Mouse (Mus musculus): Measurements from ENCODE around the gene Slc38a4. TPM values are rescaled to one million over a fixed set of nuclear protein-coding genes. Genes with fewer than 3 reads are reported as not detected.

The Slc38a4 gene
- polyA plus RNA-seq, 1 experiment from 2014 or later = 53.5 TPM

GRCm38 (mm10) chr15:97017195-97017594 is 38.6 kb downstream of the Slc38a4 start:
- no peak overlapping the region for H3K9ac ChIP-seq (ENCODE audit: low read length)
- H3K4me1 ChIP-seq (ENCODE audit: control insufficient read depth, insufficient read depth, low read length) = no peaks in the 10 kb centered on the region
- no peak for DNase-seq (ENCODE audit: low spot score)
- WGBS = 90% methylated on average over 9 of the region's 9 CpGs
- no peak for ATAC-seq (ENCODE audit: insufficient read depth, low FRiP score, low TSS enrichment)
- H3K9me3 ChIP-seq (ENCODE audit: control insufficient read depth, low read length) = no peaks in the 10 kb centered on the region
- no peaks in the 10 kb centered on the region for H3K27me3 ChIP-seq (ENCODE audit: control insufficient read depth, insufficient read depth, low read length)
- H3K4me3 ChIP-seq (ENCODE audit: low read depth, low read length) = no peak overlapping the region
- no peak overlapping the region for H3K4me2 ChIP-seq (ENCODE audit: low read depth)
- H3K27ac ChIP-seq (ENCODE audit: low read depth, low read length) = no peak overlapping the region
- H3K36me3 ChIP-seq (ENCODE audit: control insufficient read depth, insufficient read depth, low read length) = no peaks in the 10 kb centered on the region

- H3K36me3 ChIP-seq (ENCODE audit: control insufficient read depth, insufficient read depth, low read length) = no peaks in the 10 kb centered on the region
- 93% methylated on average over 12 of the region's 12 CpGs for WGBS
- DNase-seq (ENCODE audit: low spot score) = no peak
- H3K27ac ChIP-seq (ENCODE audit: low read depth, low read length) = no peak overlapping the region
- ATAC-seq (ENCODE audit: insufficient read depth, low FRiP score, low TSS enrichment) = no peak
- H3K9ac ChIP-seq (ENCODE audit: low read length) = no peak overlapping the region
- H3K4me2 ChIP-seq (ENCODE audit: low read depth) = no peak overlapping the region
- H3K27me3 ChIP-seq (ENCODE audit: control insufficient read depth, insufficient read depth, low read length) = no peaks in the 10 kb centered on the region
- H3K9me3 ChIP-seq (ENCODE audit: control insufficient read depth, low read length) = no peaks in the 10 kb centered on the region
- H3K4me1 ChIP-seq (ENCODE audit: control insufficient read depth, insufficient read depth, low read length) = no peaks in the 10 kb centered on the region
- H3K4me3 ChIP-seq (ENCODE audit: low read depth, low read length) = no peak overlapping the region
Observed at GRCm38 (mm10) chr15:97015036-97015596, 40.6 kb downstream of the Slc38a4 start.

- H3K27ac ChIP-seq (ENCODE audit: low read depth, low read length) = no peak overlapping the region
- no peaks in the 10 kb centered on the region for H3K36me3 ChIP-seq (ENCODE audit: control insufficient read depth, insufficient read depth, low read length)
- no peak for ATAC-seq (ENCODE audit: insufficient read depth, low FRiP score, low TSS enrichment)
- DNase-seq (ENCODE audit: low spot score) = no peak
- H3K4me1 ChIP-seq (ENCODE audit: control insufficient read depth, insufficient read depth, low read length) = no peaks in the 10 kb centered on the region
- H3K9me3 ChIP-seq (ENCODE audit: control insufficient read depth, low read length) = no peaks in the 10 kb centered on the region
- H3K4me3 ChIP-seq (ENCODE audit: low read depth, low read length) = no peak overlapping the region
- 90% methylated on average over 14 of the region's 14 CpGs for WGBS
- no peaks in the 10 kb centered on the region for H3K27me3 ChIP-seq (ENCODE audit: control insufficient read depth, insufficient read depth, low read length)
- H3K9ac ChIP-seq (ENCODE audit: low read length) = no peak overlapping the region
- H3K4me2 ChIP-seq (ENCODE audit: low read depth) = no peak overlapping the region
Observed at GRCm38 (mm10) chr15:97011599-97012372, 44.0 kb downstream of the Slc38a4 start.

GRCm38 (mm10) chr15:97009271-97009670 is 46.5 kb downstream of the Slc38a4 start:
- 94% methylated on average over 3 of the region's 3 CpGs for WGBS
- no peak overlapping the region for H3K4me3 ChIP-seq (ENCODE audit: low read depth, low read length)
- H3K27ac ChIP-seq (ENCODE audit: low read depth, low read length) = no peak overlapping the region
- H3K27me3 ChIP-seq (ENCODE audit: control insufficient read depth, insufficient read depth, low read length) = no peaks in the 10 kb centered on the region
- H3K9me3 ChIP-seq (ENCODE audit: control insufficient read depth, low read length) = no peaks in the 10 kb centered on the region
- DNase-seq (ENCODE audit: low spot score) (no peak), ATAC-seq (ENCODE audit: insufficient read depth, low FRiP score, low TSS enrichment) (no peak)
- no peaks in the 10 kb centered on the region for H3K4me1 ChIP-seq (ENCODE audit: control insufficient read depth, insufficient read depth, low read length)
- no peaks in the 10 kb centered on the region for H3K36me3 ChIP-seq (ENCODE audit: control insufficient read depth, insufficient read depth, low read length)
- H3K4me2 ChIP-seq (ENCODE audit: low read depth) = no peak overlapping the region
- no peak overlapping the region for H3K9ac ChIP-seq (ENCODE audit: low read length)

- no peak for DNase-seq (ENCODE audit: low spot score)
- 88% methylated on average over 15 of the region's 15 CpGs for WGBS
- H3K27me3 ChIP-seq (ENCODE audit: control insufficient read depth, insufficient read depth, low read length) = no peaks in the 10 kb centered on the region
- no peaks in the 10 kb centered on the region for H3K9me3 ChIP-seq (ENCODE audit: control insufficient read depth, low read length)
- no peaks in the 10 kb centered on the region for H3K4me1 ChIP-seq (ENCODE audit: control insufficient read depth, insufficient read depth, low read length)
- no peak overlapping the region for H3K4me3 ChIP-seq (ENCODE audit: low read depth, low read length)
- H3K36me3 ChIP-seq (ENCODE audit: control insufficient read depth, insufficient read depth, low read length) = no peaks in the 10 kb centered on the region
- no peak overlapping the region for H3K9ac ChIP-seq (ENCODE audit: low read length)
- no peak overlapping the region for H3K27ac ChIP-seq (ENCODE audit: low read depth, low read length)
- H3K4me2 ChIP-seq (ENCODE audit: low read depth) = no peak overlapping the region
- ATAC-seq (ENCODE audit: insufficient read depth, low FRiP score, low TSS enrichment) = no peak
Observed at GRCm38 (mm10) chr15:97005631-97006234, 50.0 kb downstream of the Slc38a4 start.

GRCm38 (mm10) chr15:97004525-97004867 is 51.3 kb downstream of the Slc38a4 start:
- no peak overlapping the region for H3K27ac ChIP-seq (ENCODE audit: low read depth, low read length)
- no peak overlapping the region for H3K4me3 ChIP-seq (ENCODE audit: low read depth, low read length)
- WGBS = 89% methylated on average over 7 of the region's 7 CpGs
- no peak for ATAC-seq (ENCODE audit: insufficient read depth, low FRiP score, low TSS enrichment)
- H3K4me2 ChIP-seq (ENCODE audit: low read depth) = no peak overlapping the region
- H3K9ac ChIP-seq (ENCODE audit: low read length) = no peak overlapping the region
- no peaks in the 10 kb centered on the region for H3K9me3 ChIP-seq (ENCODE audit: control insufficient read depth, low read length)
- no peaks in the 10 kb centered on the region for H3K27me3 ChIP-seq (ENCODE audit: control insufficient read depth, insufficient read depth, low read length)
- no peaks in the 10 kb centered on the region for H3K4me1 ChIP-seq (ENCODE audit: control insufficient read depth, insufficient read depth, low read length)
- H3K36me3 ChIP-seq (ENCODE audit: control insufficient read depth, insufficient read depth, low read length) = no peaks in the 10 kb centered on the region
- DNase-seq (ENCODE audit: low spot score) = no peak

- 75% methylated on average over 10 of the region's 10 CpGs for WGBS
- peak; percentile 25 for DNase-seq (ENCODE audit: low spot score)
Observed at GRCm38 (mm10) chr15:97003851-97004524, 51.8 kb downstream of the Slc38a4 start.

GRCm38 (mm10) chr15:97003186-97003585 is 52.6 kb downstream of the Slc38a4 start:
- DNase-seq (ENCODE audit: low spot score) (no peak), ATAC-seq (ENCODE audit: insufficient read depth, low FRiP score, low TSS enrichment) (no peak)
- no peak overlapping the region for H3K27ac ChIP-seq (ENCODE audit: low read depth, low read length)
- no peak overlapping the region; the same call in 1 of the 2 replicates for H3K4me2 ChIP-seq (ENCODE audit: low read depth)
- H3K4me1 ChIP-seq (ENCODE audit: control insufficient read depth, insufficient read depth, low read length) = no peaks in the 10 kb centered on the region
- H3K36me3 ChIP-seq (ENCODE audit: control insufficient read depth, insufficient read depth, low read length) = no peaks in the 10 kb centered on the region
- WGBS = 73% methylated on average over 6 of the region's 6 CpGs
- no peak overlapping the region for H3K9ac ChIP-seq (ENCODE audit: low read length)
- no peaks in the 10 kb centered on the region for H3K9me3 ChIP-seq (ENCODE audit: control insufficient read depth, low read length)
- H3K4me3 ChIP-seq (ENCODE audit: low read depth, low read length) = no peak overlapping the region
- H3K27me3 ChIP-seq (ENCODE audit: control insufficient read depth, insufficient read depth, low read length) = no peaks in the 10 kb centered on the region

More at GRCm38 (mm10) chr15:97003851-97004524, 51.8 kb downstream of the Slc38a4 start:
- Histone ChIP-seq H3K4me2 (ENCODE audit: low read depth) (no peak overlapping the region), H3K9ac (ENCODE audit: low read length) (no peak overlapping the region), H3K27ac (ENCODE audit: low read depth, low read length) (no peak overlapping the region), H3K27me3 (ENCODE audit: control insufficient read depth, insufficient read depth, low read length) (no peaks in the 10 kb centered on the region), H3K4me3 (ENCODE audit: low read depth, low read length) (no peak overlapping the region), H3K9me3 (ENCODE audit: control insufficient read depth, low read length) (no peaks in the 10 kb centered on the region), H3K36me3 (ENCODE audit: control insufficient read depth, insufficient read depth, low read length) (no peaks in the 10 kb centered on the region), H3K4me1 (ENCODE audit: control insufficient read depth, insufficient read depth, low read length) (no peaks in the 10 kb centered on the region)
- no peak for ATAC-seq (ENCODE audit: insufficient read depth, low FRiP score, low TSS enrichment)

All from neural tube, embryonic 11.5 days (tissue).